Mouse (Mus musculus): Measurements from ENCODE around the gene Gm3383. TPM values are rescaled to one million over a fixed set of nuclear protein-coding genes. Genes with fewer than 3 reads are reported as not detected.
"Not testable (repeated sequence)": the region's sequence is repeated elsewhere in the genome, so short reads cannot be mapped to it uniquely, and the experiment has no call there.

Gene Gm3383
- 10 to 100 TPM; 11.9 to 12.7 TPM for total RNA-seq (2021)

DNA sequence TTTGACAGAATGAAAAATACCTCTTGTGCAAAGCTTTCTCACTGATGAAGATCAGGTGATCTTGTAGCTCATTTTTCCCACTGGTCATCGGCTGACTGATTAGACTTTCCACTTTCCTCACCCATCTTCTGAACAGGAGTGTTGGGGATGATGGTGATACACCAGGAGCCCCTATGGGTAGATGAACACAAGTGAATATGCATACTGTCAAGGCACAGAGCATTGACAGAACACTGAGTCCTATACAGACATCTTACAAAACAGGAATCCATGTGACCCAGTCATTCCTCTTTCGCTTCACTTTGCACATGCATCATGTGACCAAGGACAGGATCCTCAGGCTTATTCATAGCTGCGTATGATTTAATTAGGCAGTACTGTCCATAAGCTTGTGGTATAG is at the start of gene Gm3383:
TSS of gene Gm3383 (minus strand) at position 101 of the 400 bp plus-strand sequence.
- DNase-seq; intact Hi-C loops (cut with DNase I): not testable (repeated sequence)

- intact Hi-C loops (cut with DNase I); DNase-seq: not testable (repeated sequence)
Observed at GRCm38 (mm10) chr14:5855911-5856310, 48.1 kb upstream of the Gm3383 start.

DNA sequence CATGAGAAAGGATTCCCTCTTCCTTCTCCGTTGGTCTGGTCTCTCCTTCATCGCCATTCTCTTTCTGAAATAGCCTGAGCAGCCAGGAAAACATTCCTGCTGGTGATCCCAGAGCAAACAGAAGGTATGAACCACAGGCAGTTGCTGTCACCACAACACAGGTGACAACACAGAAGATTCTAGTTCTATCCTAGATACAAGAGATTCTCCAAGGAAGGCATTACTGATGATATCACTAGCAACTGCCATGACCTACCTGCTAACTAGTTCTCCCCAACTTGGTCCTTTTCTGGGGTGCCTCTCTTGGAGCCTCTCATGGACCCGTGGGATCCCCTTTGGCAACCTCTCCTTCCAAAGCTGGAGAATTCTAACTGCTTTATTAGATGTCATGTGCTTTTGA is 22.4 kb upstream of the Gm3383 start, which contains the start of gene Gm3424:
TSS of gene Gm3424 (minus strand) at position 101 of the 400 bp plus-strand sequence.
- intact Hi-C loops (cut with DNase I); DNase-seq: not testable (repeated sequence)

DNA sequence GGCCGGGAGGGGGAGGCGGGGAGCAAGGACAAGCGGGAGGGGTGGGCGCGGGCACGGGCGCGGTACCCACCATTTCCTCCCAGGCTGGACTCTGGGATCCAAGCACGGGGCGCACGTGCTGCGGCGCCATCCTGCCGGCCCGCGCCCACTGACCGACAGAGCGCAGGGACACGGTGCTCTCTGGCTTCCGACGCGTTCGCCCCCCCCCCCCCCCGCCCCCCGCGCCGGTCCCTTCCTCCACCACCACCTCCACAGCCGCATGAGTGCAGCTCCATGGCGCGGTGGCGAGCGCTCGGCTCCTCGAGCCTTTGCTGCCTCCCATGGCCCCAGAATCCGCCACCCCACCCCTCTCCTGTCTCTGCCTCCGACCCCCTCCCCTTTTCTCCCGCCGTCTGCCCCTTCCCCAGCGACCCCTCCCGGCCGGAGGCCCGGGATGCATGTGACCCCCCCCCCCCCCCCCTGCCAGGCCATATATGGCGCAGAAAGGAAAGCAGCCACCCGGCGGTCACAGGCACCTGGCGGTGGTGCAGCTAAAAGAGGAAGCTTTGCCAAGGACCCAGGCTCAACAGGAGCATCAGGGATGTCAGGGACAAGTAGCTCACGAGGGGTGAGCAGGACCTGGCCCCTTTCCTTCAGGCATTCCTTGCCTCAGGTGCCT is 5.0 kb upstream of the Gm3383 start:
- intact Hi-C loops (cut with DNase I); DNase-seq: not testable (repeated sequence)

GRCm38 (mm10) chr14:5741477-5741876 is 66.3 kb downstream of the Gm3383 start, which contains the start of gene Gm3373:
Gene Gm3373, minus strand, starts transcription at chr14:5741577.
- DNase-seq; intact Hi-C loops (cut with DNase I): not testable (repeated sequence)

DNA sequence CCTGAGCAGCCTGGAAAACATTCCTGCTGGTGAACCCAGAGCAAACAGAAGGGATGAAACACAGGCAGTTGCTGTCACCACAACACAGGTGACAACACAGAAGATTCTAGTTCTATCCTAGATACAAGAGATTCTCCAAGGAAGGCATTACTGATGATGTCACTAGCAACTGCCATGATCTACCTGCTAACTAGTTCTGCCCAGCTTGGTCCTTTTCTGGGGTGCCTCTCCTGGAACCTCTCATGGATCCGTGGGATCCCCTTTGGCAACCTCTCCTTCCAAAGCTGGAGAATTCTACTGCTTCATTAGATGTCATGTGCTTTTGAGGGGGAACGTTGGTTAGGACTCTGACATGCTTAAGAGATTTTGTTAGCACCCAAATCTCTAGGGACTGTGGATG is 120.4 kb downstream of the Gm3383 start, which contains the start of gene Gm9603:
TSS of gene Gm9603 (minus strand) at position 101 of the 400 bp plus-strand sequence.
- DNase-seq; intact Hi-C loops (cut with DNase I): not testable (repeated sequence)

DNA sequence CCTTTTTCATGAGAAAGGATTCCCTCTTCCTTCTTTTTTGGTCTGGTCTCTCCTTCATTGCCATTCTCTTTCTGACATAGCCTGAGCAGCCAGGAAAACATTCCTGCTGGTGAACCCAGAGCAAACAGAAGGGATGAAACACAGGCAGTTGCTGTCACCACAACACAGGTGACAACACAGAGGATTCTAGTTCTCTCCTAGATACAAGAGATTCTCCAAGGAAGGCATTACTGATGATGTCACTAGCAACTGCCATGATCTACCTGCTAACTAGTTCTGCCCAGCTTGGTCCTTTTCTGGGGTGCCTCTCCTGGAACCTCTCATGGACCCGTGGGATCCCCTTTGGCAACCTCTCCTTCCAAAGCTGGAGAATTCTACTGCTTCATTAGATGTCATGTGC is 174.9 kb downstream of the Gm3383 start, which contains the start of gene Gm8265:
TSS of gene Gm8265 (minus strand) at position 101 of the 400 bp plus-strand sequence.
- DNase-seq; intact Hi-C loops (cut with DNase I): not testable (repeated sequence)

Other genes starting within 250 kb of the Gm3383 start
- 1 to 10 TPM in 1 of 2 experiments, not detected in 1; 1.7 TPM for gene Gm8265, start 175.0 kb downstream of the Gm3383 start, total RNA-seq (2021)
- under 1 TPM in 1 of 2 experiments, not detected in 1; 0.40 TPM for gene Gm9603, start 120.5 kb downstream of the Gm3383 start, total RNA-seq (2021)
- gene Gm3373, start 66.4 kb downstream of the Gm3383 start, total RNA-seq (2021): 1 to 10 TPM; 3.5 to 3.9 TPM
- not detected for gene Gm3424, start 22.3 kb upstream of the Gm3383 start, total RNA-seq (2021)
- gene Gm8237, start 72.4 kb upstream of the Gm3383 start, total RNA-seq (2021): 1 to 10 TPM; 2.2 to 2.9 TPM
- gene Gm3248, start 153.8 kb upstream of the Gm3383 start, total RNA-seq (2021): 1 to 10 TPM; 1.9 to 2.0 TPM
- under 1 TPM; 0.66 to 0.80 TPM for gene Gm3453, start 171.2 kb upstream of the Gm3383 start, total RNA-seq (2021)

Data from left cerebral cortex, postnatal 4 days (tissue).